Mouse (Mus musculus): ENCODE data around the gene 4930402H24Rik. TPM values are rescaled to one million over a fixed set of nuclear protein-coding genes. Genes with fewer than 3 reads are reported as not detected.

The 4930402H24Rik gene
- polyA plus RNA-seq (2015; fragmentation: Nextera tagmentation; extraction: Ambion mirVana) = 12.2 and 12.5 TPM in 2 replicates

GRCm38 (mm10) chr2:130905751-130906583, at the start of gene 4930402H24Rik, which contains the start of gene Atrn:
Gene 4930402H24Rik, minus strand, starts transcription at chr2:130906406.
Gene Atrn, plus strand, starts transcription at chr2:130906495.

GRCm38 (mm10) chr2:130697153-130697810, 208.9 kb downstream of the 4930402H24Rik start, which contains the start of gene Slc4a11:
Gene Slc4a11, minus strand, starts transcription at chr2:130697519.

GRCm38 (mm10) chr2:130667559-130667958, 238.6 kb downstream of the 4930402H24Rik start, which contains the start of gene Itpa:
Gene Itpa, plus strand, starts transcription at chr2:130667610.

GRCm38 (mm10) chr2:130664102-130664701, 242.0 kb downstream of the 4930402H24Rik start, which contains the start of gene Ddrgk1:
Gene Ddrgk1, minus strand, starts transcription at chr2:130664659.

Other genes with a start within 250 kb of the 4930402H24Rik start
- gene Ddrgk1, start 241.7 kb downstream of the 4930402H24Rik start, polyA plus RNA-seq (2015; fragmentation: Nextera tagmentation; extraction: Ambion mirVana) = 66.1 and 77.7 TPM in 2 replicates
- 42.9 and 49.6 TPM in 2 replicates for gene Itpa, start 238.8 kb downstream of the 4930402H24Rik start, polyA plus RNA-seq (2015; fragmentation: Nextera tagmentation; extraction: Ambion mirVana)
- gene Slc4a11, start 208.9 kb downstream of the 4930402H24Rik start, polyA plus RNA-seq (2015; fragmentation: Nextera tagmentation; extraction: Ambion mirVana) = 0.09 and 0.33 TPM in 2 replicates
- 3.2 and 3.4 TPM in 2 replicates for gene Atrn, start 89 bp upstream of the 4930402H24Rik start, polyA plus RNA-seq (2015; fragmentation: Nextera tagmentation; extraction: Ambion mirVana)
- 5.9 and 6.8 TPM in 2 replicates for gene Gfra4, start 136.7 kb upstream of the 4930402H24Rik start, polyA plus RNA-seq (2015; fragmentation: Nextera tagmentation; extraction: Ambion mirVana)
- gene Adam33, start 157.4 kb upstream of the 4930402H24Rik start, polyA plus RNA-seq (2015; fragmentation: Nextera tagmentation; extraction: Ambion mirVana) = 27.3 and 30.0 TPM in 2 replicates
- gene Siglec1, start 180.4 kb upstream of the 4930402H24Rik start, polyA plus RNA-seq (2015; fragmentation: Nextera tagmentation; extraction: Ambion mirVana) = 1.5 and 2.1 TPM in 2 replicates
- 6.5 and 7.7 TPM in 2 replicates for gene Hspa12b, start 220.9 kb upstream of the 4930402H24Rik start, polyA plus RNA-seq (2015; fragmentation: Nextera tagmentation; extraction: Ambion mirVana)
- not detected in 2 replicates for gene Gm11037, start 227.1 kb upstream of the 4930402H24Rik start, polyA plus RNA-seq (2015; fragmentation: Nextera tagmentation; extraction: Ambion mirVana)

Data from skeletal muscle tissue, postnatal 0 days (tissue).